Mouse (Mus musculus): ENCODE measurements around the gene Pgrmc2. TPM values are rescaled to one million over a fixed set of nuclear protein-coding genes. Genes with fewer than 3 reads are reported as not detected.
A peak's percentile ranks its signal among the peaks of the same experiment; 100 is the strongest.

Gene Pgrmc2
- total RNA-seq, 1 experiment, result 61.5 TPM

- H3K4me1 ChIP-seq (ENCODE audit: control insufficient read depth in 2 of 2, insufficient read depth in 2 of 2, low read length in 2 of 2, poor library complexity in 1 of 2), result 0 out of 4 replicates have a peak, but pooled peaks cover 0 to 2% of the 10 kb centered on the region in 2 experiments
- no peak for TF ChIP-seq HCFC1 (IDR thresholded peaks at IDR 0.05; ENCODE audit: borderline replicate concordance, insufficient read depth, low read length)
- peak; percentile 23; the same call in 1 of the 2 replicates for TF ChIP-seq ZC3H11A (IDR thresholded peaks at IDR 0.05; ENCODE audit: borderline replicate concordance, low read depth, low read length)
- TF ChIP-seq MAFK (IDR thresholded peaks at IDR 0.05; ENCODE audit: insufficient read depth, low read depth, low read length), result no peak
- in situ Hi-C loops (cut with MboI; ENCODE audit: low sequenced_read_pairs in 2 of 2, unreplicated experiment in 2 of 2), result no loop called here
- H3K36me3 ChIP-seq (ENCODE audit: control insufficient read depth, insufficient read depth, low read length, poor library complexity, severe bottlenecking), result no peaks in the 10 kb centered on the region
- no peak overlapping the region for H3K9ac ChIP-seq (ENCODE audit: insufficient read depth, low read depth, low read length, poor library complexity, severe bottlenecking)
- DNase-seq (ENCODE audit: low read depth, low spot score), result peak; percentile 15
- no peak overlapping the region for H3K4me3 ChIP-seq (ENCODE audit: insufficient read depth in 1 of 2, low read depth in 1 of 2, low read length in 2 of 2, poor library complexity in 1 of 2, severe bottlenecking in 1 of 2)
- H3K9me3 ChIP-seq (ENCODE audit: control insufficient read depth, insufficient read depth, low read depth, low read length), result no peaks in the 10 kb centered on the region
- H3K27ac ChIP-seq (ENCODE audit: insufficient read depth, low read depth, low read length, poor library complexity, severe bottlenecking), result no peak overlapping the region
Observed at GRCm38 (mm10) chr3:41042195-41042938, 40.5 kb downstream of the Pgrmc2 start.

GRCm38 (mm10) chr3:41041241-41041640 lies 41.6 kb downstream of the Pgrmc2 start:
- in situ Hi-C loops (cut with MboI; ENCODE audit: low sequenced_read_pairs in 2 of 2, unreplicated experiment in 2 of 2), result no loop called here

GRCm38 (mm10) chr3:41038297-41038916 lies 44.4 kb downstream of the Pgrmc2 start:
- no peaks in the 10 kb centered on the region for H3K9me3 ChIP-seq (ENCODE audit: control insufficient read depth, insufficient read depth, low read depth, low read length)
- 0 out of 4 replicates have a peak, but pooled peaks cover 0 to 2% of the 10 kb centered on the region in 2 experiments for H3K4me1 ChIP-seq (ENCODE audit: control insufficient read depth in 2 of 2, insufficient read depth in 2 of 2, low read length in 2 of 2, poor library complexity in 1 of 2)
- no peak overlapping the region for H3K4me3 ChIP-seq (ENCODE audit: insufficient read depth in 1 of 2, low read depth in 1 of 2, low read length in 2 of 2, poor library complexity in 1 of 2, severe bottlenecking in 1 of 2)
- no peaks in the 10 kb centered on the region for H3K36me3 ChIP-seq (ENCODE audit: control insufficient read depth, insufficient read depth, low read length, poor library complexity, severe bottlenecking)
- DNase-seq (ENCODE audit: low read depth, low spot score), result peak; percentile 7
- in situ Hi-C loops (cut with MboI; ENCODE audit: low sequenced_read_pairs in 2 of 2, unreplicated experiment in 2 of 2), result no loop called here
- no peak overlapping the region for H3K27ac ChIP-seq (ENCODE audit: insufficient read depth, low read depth, low read length, poor library complexity, severe bottlenecking)
- TF ChIP-seq CHD2 (IDR thresholded peaks at IDR 0.05; ENCODE audit: low read depth, low read length) (no peak), ZC3H11A (IDR thresholded peaks at IDR 0.05; ENCODE audit: borderline replicate concordance, low read depth, low read length) (no peak), ZNF384 (IDR thresholded peaks at IDR 0.05; ENCODE audit: low read depth, low read length) (no peak), MAFK (IDR thresholded peaks at IDR 0.05; ENCODE audit: insufficient read depth, low read depth, low read length) (no peak), HCFC1 (IDR thresholded peaks at IDR 0.05; ENCODE audit: borderline replicate concordance, insufficient read depth, low read length) (no peak)
- H3K9ac ChIP-seq (ENCODE audit: insufficient read depth, low read depth, low read length, poor library complexity, severe bottlenecking), result no peak overlapping the region

More at GRCm38 (mm10) chr3:41041241-41041640, 41.6 kb downstream of the Pgrmc2 start:
- TF ChIP-seq CHD2 (IDR thresholded peaks at IDR 0.05; ENCODE audit: low read depth, low read length) (no peak), MAFK (IDR thresholded peaks at IDR 0.05; ENCODE audit: insufficient read depth, low read depth, low read length) (no peak), ZC3H11A (IDR thresholded peaks at IDR 0.05; ENCODE audit: borderline replicate concordance, low read depth, low read length) (no peak), HCFC1 (IDR thresholded peaks at IDR 0.05; ENCODE audit: borderline replicate concordance, insufficient read depth, low read length) (no peak), ZNF384 (IDR thresholded peaks at IDR 0.05; ENCODE audit: low read depth, low read length) (no peak)
- 0 out of 4 replicates have a peak, but pooled peaks cover 0 to 2% of the 10 kb centered on the region in 2 experiments for H3K4me1 ChIP-seq (ENCODE audit: control insufficient read depth in 2 of 2, insufficient read depth in 2 of 2, low read length in 2 of 2, poor library complexity in 1 of 2)
- H3K9ac ChIP-seq (ENCODE audit: insufficient read depth, low read depth, low read length, poor library complexity, severe bottlenecking), result no peak overlapping the region
- H3K36me3 ChIP-seq (ENCODE audit: control insufficient read depth, insufficient read depth, low read length, poor library complexity, severe bottlenecking), result no peaks in the 10 kb centered on the region
- H3K4me3 ChIP-seq (ENCODE audit: insufficient read depth in 1 of 2, low read depth in 1 of 2, low read length in 2 of 2, poor library complexity in 1 of 2, severe bottlenecking in 1 of 2), result no peak overlapping the region
- no peak overlapping the region for H3K27ac ChIP-seq (ENCODE audit: insufficient read depth, low read depth, low read length, poor library complexity, severe bottlenecking)
- H3K9me3 ChIP-seq (ENCODE audit: control insufficient read depth, insufficient read depth, low read depth, low read length), result no peaks in the 10 kb centered on the region
- no peak for DNase-seq (ENCODE audit: low read depth, low spot score)

GRCm38 (mm10) chr3:41031286-41032210 lies 51.3 kb downstream of the Pgrmc2 start:
- no peak for DNase-seq (ENCODE audit: low read depth, low spot score)
- Histone ChIP-seq H3K27ac (ENCODE audit: insufficient read depth, low read depth, low read length, poor library complexity, severe bottlenecking) (no peak overlapping the region), H3K9ac (ENCODE audit: insufficient read depth, low read depth, low read length, poor library complexity, severe bottlenecking) (no peak overlapping the region), H3K36me3 (ENCODE audit: control insufficient read depth, insufficient read depth, low read length, poor library complexity, severe bottlenecking) (no peaks in the 10 kb centered on the region), H3K4me1 (ENCODE audit: control insufficient read depth in 2 of 2, insufficient read depth in 2 of 2, low read length in 2 of 2, poor library complexity in 1 of 2) (no peaks in the 10 kb centered on the region), H3K9me3 (ENCODE audit: control insufficient read depth, insufficient read depth, low read depth, low read length) (no peaks in the 10 kb centered on the region), H3K4me3 (ENCODE audit: insufficient read depth in 1 of 2, low read depth in 1 of 2, low read length in 2 of 2, poor library complexity in 1 of 2, severe bottlenecking in 1 of 2) (no peak overlapping the region)
- in situ Hi-C loops (cut with MboI; ENCODE audit: low sequenced_read_pairs in 2 of 2, unreplicated experiment in 2 of 2), result no loop called here
- TF ChIP-seq MAFK (IDR thresholded peaks at IDR 0.05; ENCODE audit: insufficient read depth, low read depth, low read length), result no peak
- TF ChIP-seq ZC3H11A (IDR thresholded peaks at IDR 0.05; ENCODE audit: borderline replicate concordance, low read depth, low read length), result no peak
- no peak for TF ChIP-seq CHD2 (IDR thresholded peaks at IDR 0.05; ENCODE audit: low read depth, low read length)
- TF ChIP-seq ZNF384 (IDR thresholded peaks at IDR 0.05; ENCODE audit: low read depth, low read length), result no peak
- no peak for TF ChIP-seq HCFC1 (IDR thresholded peaks at IDR 0.05; ENCODE audit: borderline replicate concordance, insufficient read depth, low read length)
